Mouse (Mus musculus) brain, embryonic 14.5 days (tissue): ENCODE measurements around the gene Pdhb.

Experiments
- CTCF ChIP-seq: fragments of 200-500 bp; IDR thresholded peaks from 2 replicates; pipeline ENCODE4 v1.5.1; 2012; ENCODE audit warnings: inconsistent platforms, mild to moderate bottlenecking, moderate library complexity, borderline replicate concordance; ENCODE audit not compliant: insufficient read depth, insufficient read length; ENCODE audit errors: extremely low read depth
- POLR2A ChIP-seq: fragments of 200-500 bp; IDR thresholded peaks from 2 replicates; pipeline ENCODE4 v1.6.1; 2012; ENCODE audit warnings: mild to moderate bottlenecking, inconsistent platforms, borderline replicate concordance; ENCODE audit not compliant: poor library complexity, insufficient read depth, insufficient read length, severe bottlenecking; ENCODE audit errors: extremely low read depth

DNA sequence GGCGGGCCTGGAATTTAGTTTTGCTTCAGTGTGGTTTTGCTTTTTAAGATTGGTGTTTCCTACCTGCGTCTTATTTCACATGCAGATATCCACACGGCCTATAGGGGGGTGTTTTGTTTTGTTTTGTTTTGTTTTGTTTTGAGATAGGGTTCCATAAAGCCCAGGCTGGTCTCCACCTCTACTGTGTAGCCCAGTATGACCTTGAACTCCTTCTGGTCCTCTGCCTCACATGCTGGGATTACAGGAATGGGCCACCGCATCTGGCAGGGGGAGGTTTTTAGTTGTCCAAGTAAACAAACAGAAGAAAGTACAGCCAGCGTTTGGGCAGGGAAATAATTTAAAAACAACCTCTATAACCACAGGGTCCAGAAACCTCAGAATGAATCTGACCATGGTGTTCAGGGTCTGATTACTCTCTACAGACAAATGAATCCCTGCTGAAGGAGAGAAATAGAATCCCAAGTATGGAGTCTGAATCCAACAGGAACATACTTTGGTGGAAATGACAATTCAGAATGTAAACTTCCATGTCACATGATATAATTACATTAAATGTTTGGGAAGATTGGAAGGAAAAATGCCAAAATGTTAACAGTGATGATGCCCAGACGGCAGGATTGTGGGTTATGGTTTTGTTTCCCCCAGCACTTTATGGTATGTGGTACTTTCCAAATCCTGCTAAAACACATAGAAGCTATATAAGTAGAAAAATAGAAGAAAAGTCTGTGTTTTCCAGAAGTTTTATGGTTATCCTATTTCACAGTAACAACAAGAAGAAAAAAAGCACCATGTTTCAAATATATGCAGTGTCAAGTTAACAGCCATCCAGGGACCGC lies 48.6 kb downstream of the Pdhb start:
- TF ChIP-seq POLR2A (no peak), CTCF (no peak)
